Mouse (Mus musculus): ENCODE data around the gene Zpld1.

DNA sequence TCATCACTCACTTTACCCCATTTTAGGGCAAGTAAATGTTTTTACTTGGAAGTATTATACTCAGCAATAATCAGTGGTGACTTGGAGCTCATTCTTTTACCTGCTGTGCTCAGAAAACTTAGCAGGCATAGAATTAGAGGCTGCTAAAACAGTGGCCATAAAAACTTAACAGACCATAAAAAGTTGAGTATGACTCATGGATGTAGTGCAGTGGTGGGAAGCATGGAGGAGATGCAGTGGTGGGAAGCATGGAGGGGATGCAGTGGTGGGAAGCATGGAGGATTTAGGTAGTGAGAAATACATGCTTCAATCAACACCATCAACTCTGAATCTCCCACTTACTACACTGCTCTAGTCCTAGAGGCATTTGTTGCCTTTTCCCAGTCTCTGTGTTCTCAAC, 19.2 kb upstream of the Zpld1 start:
- TF ChIP-seq CTCF (IDR thresholded peaks at IDR 0.05; ENCODE audit: insufficient read depth, low read length) (no peak), POLR2A (IDR thresholded peaks at IDR 0.05; ENCODE audit: borderline replicate concordance, extremely low read depth, low read depth, low read length) (no peak)

All from lung, adult 2 months (tissue).